In genomic region chr10:59831950-59832349, GRCm38 (mm10) we compare ENCODE assay signal across 15 mouse cellular contexts.
"Had no signal": no experiment of that assay in that cellular context is flagged by ENCODE, and none has a peak within 500 bp of the region (broad histone marks: within the 10 kb centered on the region; RNA-seq: fewer than 3 reads in every experiment).

No protein-coding gene starts in this region.

- H3K27ac ChIP-seq: kidney, postnatal 0 days; limb, embryonic 15.5 days; neural tube, embryonic 15.5 days; stomach, embryonic 15.5 days had no signal

- H3K4me3 ChIP-seq: limb, embryonic 15.5 days; myocyte; neural tube, embryonic 15.5 days; stomach, embryonic 15.5 days had no signal

- H3K4me2 ChIP-seq: limb, embryonic 15.5 days; lung, embryonic 14.5 days; neural tube, embryonic 15.5 days; stomach, embryonic 15.5 days had no signal

- H3K4me1 ChIP-seq: limb, embryonic 15.5 days; neural tube, embryonic 15.5 days; stomach, embryonic 15.5 days had no signal

- DNase-seq: kidney, adult 2 months; lung, embryonic 14.5 days; lung, postnatal 10 days; lung, postnatal 4 days; midbrain, embryonic 14.5 days; right cerebral cortex, postnatal 4 days; spleen, adult 18-20 months; thymus, adult 2 months; thymus, postnatal 25 days had no signal

- H3K9ac ChIP-seq: limb, embryonic 15.5 days; lung, embryonic 14.5 days; neural tube, embryonic 15.5 days; stomach, embryonic 15.5 days had no signal

- H3K27me3 ChIP-seq: limb, embryonic 15.5 days; neural tube, embryonic 15.5 days; stomach, embryonic 15.5 days had no signal

- ATAC-seq: intestine, embryonic 16.5 days had no signal

- H3K9me3 ChIP-seq: limb, embryonic 15.5 days; neural tube, embryonic 15.5 days; stomach, embryonic 15.5 days had no signal
